Mouse (Mus musculus): ENCODE measurements around the gene Gapdhs. TPM values are rescaled to one million over a fixed set of nuclear protein-coding genes. Genes with fewer than 3 reads are reported as not detected.
A peak's percentile ranks its signal among the peaks of the same experiment; 100 is the strongest.
"Not testable (repeated sequence)": the region's sequence is repeated elsewhere in the genome, so short reads cannot be mapped to it uniquely, and the experiment has no call there.

Gene Gapdhs
- polyA plus RNA-seq, 1 experiment from 2014 or later, result 0.30 TPM

GRCm38 (mm10) chr7:30736211-30736610 is 7.3 kb downstream of the Gapdhs start:
- H3K9ac ChIP-seq (ENCODE audit: low read length), result no peak overlapping the region
- 79% methylated on average over 3 of the region's 3 CpGs for WGBS
- TF ChIP-seq EP300 (optimal IDR thresholded peaks at IDR 0.05), result no peak
- no peak for TF ChIP-seq CTCF (IDR thresholded peaks at IDR 0.05; ENCODE audit: low read depth)
- H3K4me2 ChIP-seq (replicated peaks; ENCODE audit: low read depth), result no peak overlapping the region
- H3K27ac ChIP-seq (replicated peaks), result no peak overlapping the region
- ATAC-seq (ENCODE audit: low FRiP score, low TSS enrichment), result no peak
- no peaks in the 10 kb centered on the region for H3K4me1 ChIP-seq (replicated peaks; ENCODE audit: control insufficient read depth, insufficient read depth)
- 0 out of 2 replicates have a peak, but pooled peaks cover 3% of the 10 kb centered on the region for H3K36me3 ChIP-seq (ENCODE audit: control insufficient read depth, insufficient read depth, low read length)
- H3K27me3 ChIP-seq (ENCODE audit: control insufficient read depth, insufficient read depth, low read length), result no peaks in the 10 kb centered on the region
- H3K9me3 ChIP-seq (ENCODE audit: control insufficient read depth, low read length), result no peaks in the 10 kb centered on the region
- DNase-seq (ENCODE audit: low spot score), result no peak
- H3K4me3 ChIP-seq (ENCODE audit: low read depth, low read length), result no peak overlapping the region

GRCm38 (mm10) chr7:30730064-30730722 is 13.3 kb downstream of the Gapdhs start:
- 19% methylated on average over 14 of the region's 22 CpGs for WGBS
- Histone ChIP-seq H3K4me2 (replicated peaks; ENCODE audit: low read depth) (peak overlapping the region; percentile 85), H3K4me3 (ENCODE audit: low read depth, low read length) (peak overlapping the region; percentile 74), H3K27ac (replicated peaks) (peak overlapping the region; percentile 85), H3K9ac (ENCODE audit: low read length) (peak overlapping the region; percentile 80)
- not testable (repeated sequence) for DNase-seq (ENCODE audit: low spot score); H3K36me3 ChIP-seq (ENCODE audit: control insufficient read depth, insufficient read depth, low read length); H3K27me3 ChIP-seq (ENCODE audit: control insufficient read depth, insufficient read depth, low read length); H3K4me1 ChIP-seq (replicated peaks; ENCODE audit: control insufficient read depth, insufficient read depth); ATAC-seq (ENCODE audit: low FRiP score, low TSS enrichment); H3K9me3 ChIP-seq (ENCODE audit: control insufficient read depth, low read length)

DNA sequence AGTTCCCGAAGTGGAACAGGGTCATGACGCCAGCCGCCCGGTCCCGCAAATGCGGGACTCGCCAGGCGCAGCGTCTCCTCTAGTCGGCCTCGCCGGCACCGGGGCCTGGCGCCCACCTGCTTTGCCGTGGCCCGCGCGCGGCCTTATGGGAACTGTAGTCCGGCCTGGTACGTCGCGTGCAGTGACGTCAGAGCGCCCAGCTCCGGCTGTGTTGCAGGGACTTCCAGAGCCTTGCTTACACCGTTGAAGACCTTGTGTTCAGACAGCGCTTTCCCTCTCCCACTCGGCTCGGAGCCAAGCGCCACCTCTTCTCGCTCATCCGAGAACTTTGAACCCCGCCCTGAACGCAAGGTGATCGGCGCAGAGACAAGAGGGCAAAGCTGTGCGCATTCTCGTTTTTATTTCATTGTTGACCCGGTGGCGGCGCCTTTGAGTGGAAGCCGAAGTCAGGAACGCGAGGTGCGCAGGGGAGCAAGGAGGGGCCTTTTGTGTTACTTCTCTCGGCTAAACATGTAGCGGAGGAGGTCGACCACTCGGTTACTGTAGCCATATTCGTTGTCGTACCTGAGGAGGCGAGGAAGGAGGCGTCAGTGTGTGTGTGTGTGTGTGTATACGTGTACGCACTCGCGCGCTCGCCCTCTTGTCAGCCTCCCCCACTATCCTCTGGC is 14.0 kb downstream of the Gapdhs start, which contains the start of gene Tmem147:
TSS of gene Tmem147 (minus strand) at position 145 of the 668 bp plus-strand sequence.
- no peaks in the 10 kb centered on the region for H3K36me3 ChIP-seq (ENCODE audit: control insufficient read depth, insufficient read depth, low read length)
- H3K27me3 ChIP-seq (ENCODE audit: control insufficient read depth, insufficient read depth, low read length), result no peaks in the 10 kb centered on the region
- H3K9ac ChIP-seq (ENCODE audit: low read length), result peak within 1 kb of the TSS; percentile 80
- peak within 1 kb of the TSS; percentile 85 for H3K4me2 ChIP-seq (replicated peaks; ENCODE audit: low read depth)
- peak; percentile 57 for TF ChIP-seq CTCF (IDR thresholded peaks at IDR 0.05; ENCODE audit: low read depth)
- TF ChIP-seq EP300 (optimal IDR thresholded peaks at IDR 0.05), result no peak
- H3K27ac ChIP-seq (replicated peaks), result peak within 1 kb of the TSS; percentile 85
- WGBS, result 0% methylated on average over 60 of the region's 60 CpGs
- DNase-seq (ENCODE audit: low spot score), result peak; percentile 95
- H3K4me1 ChIP-seq (replicated peaks; ENCODE audit: control insufficient read depth, insufficient read depth), result no peaks in the 10 kb centered on the region; the same call in 1 of the 2 replicates
- no peaks in the 10 kb centered on the region for H3K9me3 ChIP-seq (ENCODE audit: control insufficient read depth, low read length)
- H3K4me3 ChIP-seq (ENCODE audit: low read depth, low read length), result peak within 1 kb of the TSS; percentile 74
- ATAC-seq (ENCODE audit: low FRiP score, low TSS enrichment), result peak; percentile 93

GRCm38 (mm10) chr7:30728739-30729395 is 14.6 kb downstream of the Gapdhs start:
- Histone ChIP-seq H3K4me3 (ENCODE audit: low read depth, low read length) (peak overlapping the region; percentile 74), H3K27me3 (ENCODE audit: control insufficient read depth, insufficient read depth, low read length) (no peaks in the 10 kb centered on the region), H3K9me3 (ENCODE audit: control insufficient read depth, low read length) (no peaks in the 10 kb centered on the region), H3K9ac (ENCODE audit: low read length) (peak overlapping the region; percentile 80), H3K36me3 (ENCODE audit: control insufficient read depth, insufficient read depth, low read length) (no peaks in the 10 kb centered on the region), H3K4me1 (replicated peaks; ENCODE audit: control insufficient read depth, insufficient read depth) (no peaks in the 10 kb centered on the region; the same call in 1 of the 2 replicates), H3K4me2 (replicated peaks; ENCODE audit: low read depth) (peak overlapping the region; percentile 85), H3K27ac (replicated peaks) (peak overlapping the region; percentile 85)
- TF ChIP-seq CTCF (IDR thresholded peaks at IDR 0.05; ENCODE audit: low read depth), result peak; percentile 43
- no peak for TF ChIP-seq EP300 (optimal IDR thresholded peaks at IDR 0.05)
- ATAC-seq (ENCODE audit: low FRiP score, low TSS enrichment), result peak; percentile 24
- WGBS, result 6% methylated on average over 25 of the region's 26 CpGs
- DNase-seq (ENCODE audit: low spot score), result no peak

GRCm38 (mm10) chr7:30728214-30728613 is 15.3 kb downstream of the Gapdhs start:
- Histone ChIP-seq H3K9ac (ENCODE audit: low read length) (peak overlapping the region; percentile 80), H3K4me2 (replicated peaks; ENCODE audit: low read depth) (peak overlapping the region; percentile 85)
- ATAC-seq (ENCODE audit: low FRiP score, low TSS enrichment), result peak; percentile 11; the same call in 1 of the 2 replicates

More at GRCm38 (mm10) chr7:30728214-30728613, 15.3 kb downstream of the Gapdhs start:
- H3K4me3 ChIP-seq (ENCODE audit: low read depth, low read length), result peak overlapping the region; percentile 74; the same call in 1 of the 2 replicates
- TF ChIP-seq CTCF (IDR thresholded peaks at IDR 0.05; ENCODE audit: low read depth), result no peak
- no peak for TF ChIP-seq EP300 (optimal IDR thresholded peaks at IDR 0.05)
- WGBS, result 60% methylated on average over 6 of the region's 6 CpGs
- H3K36me3 ChIP-seq (ENCODE audit: control insufficient read depth, insufficient read depth, low read length), result no peaks in the 10 kb centered on the region
- peak; percentile 41 for DNase-seq (ENCODE audit: low spot score)
- H3K9me3 ChIP-seq (ENCODE audit: control insufficient read depth, low read length), result no peaks in the 10 kb centered on the region
- H3K4me1 ChIP-seq (replicated peaks; ENCODE audit: control insufficient read depth, insufficient read depth), result no peaks in the 10 kb centered on the region; the same call in 1 of the 2 replicates
- no peaks in the 10 kb centered on the region for H3K27me3 ChIP-seq (ENCODE audit: control insufficient read depth, insufficient read depth, low read length)
- 0 out of 2 replicates have a peak overlapping the region, but pooled peaks have one; percentile 8 for H3K27ac ChIP-seq (replicated peaks)

All from stomach, postnatal 0 days (tissue).